Mouse (Mus musculus): Measurements from ENCODE around the gene Kyat3.

The Kyat3 gene

GRCm38 (mm10) chr3:142700442-142701322, at the start of gene Kyat3:
Gene Kyat3, plus strand, starts transcription at chr3:142701051.
- in situ Hi-C loops (cut with MboI; ENCODE audit: low pct_unique_long_range_greater_than_20kb in 1 of 2, low sequenced_read_pairs in 2 of 2, unreplicated experiment in 1 of 2), result loop anchor here (10.0 to 25.0 kb wide), 2 partner anchors 56 to 213 kb away; partner anchors contain the start of gene Gbp5 (in 2 of the 2)

- in situ Hi-C loops (cut with MboI; ENCODE audit: low pct_unique_long_range_greater_than_20kb in 1 of 2, low sequenced_read_pairs in 2 of 2, unreplicated experiment in 1 of 2), result no loop called here
Measured at GRCm38 (mm10) chr3:142664723-142665122, 36.1 kb upstream of the Kyat3 start.

- in situ Hi-C loops (cut with MboI; ENCODE audit: low pct_unique_long_range_greater_than_20kb in 1 of 2, low sequenced_read_pairs in 2 of 2, unreplicated experiment in 1 of 2), result no loop called here
Measured at GRCm38 (mm10) chr3:142674607-142675006, 26.2 kb upstream of the Kyat3 start.

GRCm38 (mm10) chr3:142687939-142688338, 12.9 kb upstream of the Kyat3 start:
- in situ Hi-C loops (cut with MboI; ENCODE audit: low pct_unique_long_range_greater_than_20kb in 1 of 2, low sequenced_read_pairs in 2 of 2, unreplicated experiment in 1 of 2), result no loop called here

GRCm38 (mm10) chr3:142688353-142688752, 12.5 kb upstream of the Kyat3 start:
- in situ Hi-C loops (cut with MboI; ENCODE audit: low pct_unique_long_range_greater_than_20kb in 1 of 2, low sequenced_read_pairs in 2 of 2, unreplicated experiment in 1 of 2), result no loop called here

GRCm38 (mm10) chr3:142696517-142696916, 4.3 kb upstream of the Kyat3 start:
- in situ Hi-C loops (cut with MboI; ENCODE audit: low pct_unique_long_range_greater_than_20kb in 1 of 2, low sequenced_read_pairs in 2 of 2, unreplicated experiment in 1 of 2), result no loop called here

- in situ Hi-C loops (cut with MboI; ENCODE audit: low pct_unique_long_range_greater_than_20kb in 1 of 2, low sequenced_read_pairs in 2 of 2, unreplicated experiment in 1 of 2), result loop anchor here (10.0 to 25.0 kb wide), 2 partner anchors 57 to 214 kb away; partner anchors contain the start of gene Gbp5 (in 2 of the 2)
Measured at GRCm38 (mm10) chr3:142701407-142701989, 647 bp downstream of the Kyat3 start.

GRCm38 (mm10) chr3:142706581-142707444, 6.0 kb downstream of the Kyat3 start:
- in situ Hi-C loops (cut with MboI; ENCODE audit: low pct_unique_long_range_greater_than_20kb in 1 of 2, low sequenced_read_pairs in 2 of 2, unreplicated experiment in 1 of 2), result loop anchor here (5.0 to 25.0 kb wide), 3 partner anchors 62 to 220 kb away; partner anchors contain the start of gene Gbp5 (in 2 of the 2)

- in situ Hi-C loops (cut with MboI; ENCODE audit: low pct_unique_long_range_greater_than_20kb in 1 of 2, low sequenced_read_pairs in 2 of 2, unreplicated experiment in 1 of 2), result loop anchor here (5.0 to 25.0 kb wide), 3 partner anchors 64 to 221 kb away; partner anchors contain the start of gene Gbp5 (in 2 of the 2)
Measured at GRCm38 (mm10) chr3:142708181-142708848, 7.5 kb downstream of the Kyat3 start.

- in situ Hi-C loops (cut with MboI; ENCODE audit: low pct_unique_long_range_greater_than_20kb in 1 of 2, low sequenced_read_pairs in 2 of 2, unreplicated experiment in 1 of 2), result loop anchor here (5.0 to 25.0 kb wide), 3 partner anchors 64 to 222 kb away; partner anchors contain the start of gene Gbp5 (in 2 of the 2)
Measured at GRCm38 (mm10) chr3:142708849-142709419, 8.1 kb downstream of the Kyat3 start.

GRCm38 (mm10) chr3:142710360-142711007, 9.6 kb downstream of the Kyat3 start:
- in situ Hi-C loops (cut with MboI; ENCODE audit: low pct_unique_long_range_greater_than_20kb in 1 of 2, low sequenced_read_pairs in 2 of 2, unreplicated experiment in 1 of 2), result loop anchor here (25.0 kb wide), 1 partner anchor 223 kb away; the partner anchor contains the start of gene Gbp5 (in 2 of the 2)

- in situ Hi-C loops (cut with MboI; ENCODE audit: low pct_unique_long_range_greater_than_20kb in 1 of 2, low sequenced_read_pairs in 2 of 2, unreplicated experiment in 1 of 2), result loop anchor here (25.0 kb wide), 1 partner anchor 224 kb away; the partner anchor contains the start of gene Gbp5 (in 2 of the 2)
Measured at GRCm38 (mm10) chr3:142711372-142711771, 10.5 kb downstream of the Kyat3 start.

GRCm38 (mm10) chr3:142712401-142713040, 11.7 kb downstream of the Kyat3 start:
- in situ Hi-C loops (cut with MboI; ENCODE audit: low pct_unique_long_range_greater_than_20kb in 1 of 2, low sequenced_read_pairs in 2 of 2, unreplicated experiment in 1 of 2), result loop anchor here (25.0 kb wide), 1 partner anchor 225 kb away; the partner anchor contains the start of gene Gbp5 (in 2 of the 2)

- in situ Hi-C loops (cut with MboI; ENCODE audit: low pct_unique_long_range_greater_than_20kb in 1 of 2, low sequenced_read_pairs in 2 of 2, unreplicated experiment in 1 of 2), result no loop called here
Measured at GRCm38 (mm10) chr3:142725481-142725880, 24.6 kb downstream of the Kyat3 start.

- in situ Hi-C loops (cut with MboI; ENCODE audit: low pct_unique_long_range_greater_than_20kb in 1 of 2, low sequenced_read_pairs in 2 of 2, unreplicated experiment in 1 of 2), result no loop called here
Measured at GRCm38 (mm10) chr3:142725969-142726672, 25.3 kb downstream of the Kyat3 start.

GRCm38 (mm10) chr3:142734291-142734690, 33.4 kb downstream of the Kyat3 start:
- in situ Hi-C loops (cut with MboI; ENCODE audit: low pct_unique_long_range_greater_than_20kb in 1 of 2, low sequenced_read_pairs in 2 of 2, unreplicated experiment in 1 of 2), result no loop called here
